Mouse (Mus musculus): ENCODE data around the gene Myl4. TPM values are rescaled to one million over a fixed set of nuclear protein-coding genes. Genes with fewer than 3 reads are reported as not detected.

Gene Myl4
- polyA plus RNA-seq, 1 experiment from 2014 or later: 4.7 TPM

- H3K4me3 ChIP-seq (ENCODE audit: low read length): no peak overlapping the region
- H3K4me2 ChIP-seq (ENCODE audit: low read depth, low read length): no peak overlapping the region
- no peaks in the 10 kb centered on the region for H3K27me3 ChIP-seq (replicated peaks; ENCODE audit: control insufficient read depth, insufficient read depth, low read length)
- 40% methylated on average over 10 of the region's 12 CpGs for WGBS
- H3K36me3 ChIP-seq (ENCODE audit: control insufficient read depth, insufficient read depth, low read length): no peaks in the 10 kb centered on the region
- H3K4me1 ChIP-seq (ENCODE audit: control insufficient read depth, insufficient read depth, low read length): peaks cover 28% of the 10 kb centered on the region
- no peaks in the 10 kb centered on the region for H3K9me3 ChIP-seq (ENCODE audit: control insufficient read depth, low read length)
- no peak for ATAC-seq
- H3K9ac ChIP-seq (ENCODE audit: low read depth, low read length): peak overlapping the region; percentile 25; the same call in 1 of the 2 replicates
- H3K27ac ChIP-seq (ENCODE audit: low read length): no peak overlapping the region; the same call in 1 of the 2 replicates
These were observed 71.8 kb downstream of the Myl4 start for GRCm38 (mm10) chr11:104622040-104622962.

- Histone ChIP-seq H3K27me3 (replicated peaks; ENCODE audit: control insufficient read depth, insufficient read depth, low read length) (no peaks in the 10 kb centered on the region), H3K36me3 (ENCODE audit: control insufficient read depth, insufficient read depth, low read length) (no peaks in the 10 kb centered on the region), H3K27ac (ENCODE audit: low read length) (peak overlapping the region; percentile 89), H3K4me1 (ENCODE audit: control insufficient read depth, insufficient read depth, low read length) (peaks cover 31% of the 10 kb centered on the region), H3K4me2 (ENCODE audit: low read depth, low read length) (no peak overlapping the region), H3K9ac (ENCODE audit: low read depth, low read length) (0 out of 2 replicates have a peak overlapping the region, but pooled peaks have one; percentile 12), H3K9me3 (ENCODE audit: control insufficient read depth, low read length) (no peaks in the 10 kb centered on the region), H3K4me3 (ENCODE audit: low read length) (no peak overlapping the region)
- 28% methylated on average over 6 of the region's 6 CpGs for WGBS
- peak; percentile 86 for ATAC-seq
These were observed 74.4 kb downstream of the Myl4 start for GRCm38 (mm10) chr11:104624791-104625391.

- Histone ChIP-seq H3K9ac (ENCODE audit: low read depth, low read length) (no peak overlapping the region), H3K36me3 (ENCODE audit: control insufficient read depth, insufficient read depth, low read length) (no peaks in the 10 kb centered on the region), H3K27me3 (replicated peaks; ENCODE audit: control insufficient read depth, insufficient read depth, low read length) (no peaks in the 10 kb centered on the region), H3K4me2 (ENCODE audit: low read depth, low read length) (no peak overlapping the region), H3K9me3 (ENCODE audit: control insufficient read depth, low read length) (no peaks in the 10 kb centered on the region), H3K27ac (ENCODE audit: low read length) (peak overlapping the region; percentile 89), H3K4me1 (ENCODE audit: control insufficient read depth, insufficient read depth, low read length) (peaks cover 31% of the 10 kb centered on the region), H3K4me3 (ENCODE audit: low read length) (no peak overlapping the region)
- ATAC-seq: peak; percentile 79
- 33% methylated on average over 12 of the region's 12 CpGs for WGBS
These were observed 75.3 kb downstream of the Myl4 start for GRCm38 (mm10) chr11:104625453-104626402.

GRCm38 (mm10) chr11:104626635-104627034, 76.2 kb downstream of the Myl4 start:
- Histone ChIP-seq H3K9ac (ENCODE audit: low read depth, low read length) (no peak overlapping the region), H3K9me3 (ENCODE audit: control insufficient read depth, low read length) (no peaks in the 10 kb centered on the region), H3K36me3 (ENCODE audit: control insufficient read depth, insufficient read depth, low read length) (no peaks in the 10 kb centered on the region), H3K27me3 (replicated peaks; ENCODE audit: control insufficient read depth, insufficient read depth, low read length) (no peaks in the 10 kb centered on the region), H3K4me1 (ENCODE audit: control insufficient read depth, insufficient read depth, low read length) (peaks cover 31% of the 10 kb centered on the region), H3K4me3 (ENCODE audit: low read length) (no peak overlapping the region), H3K4me2 (ENCODE audit: low read depth, low read length) (no peak overlapping the region), H3K27ac (ENCODE audit: low read length) (peak overlapping the region; percentile 89)
- ATAC-seq: no peak

- no peaks in the 10 kb centered on the region for H3K9me3 ChIP-seq (ENCODE audit: control insufficient read depth, low read length)
- peak overlapping the region; percentile 61 for H3K27ac ChIP-seq (ENCODE audit: low read length)
- WGBS: 51% methylated on average over 11 of the region's 11 CpGs
- peaks cover 23% of the 10 kb centered on the region for H3K4me1 ChIP-seq (ENCODE audit: control insufficient read depth, insufficient read depth, low read length)
- no peak overlapping the region for H3K9ac ChIP-seq (ENCODE audit: low read depth, low read length)
- H3K4me3 ChIP-seq (ENCODE audit: low read length): no peak overlapping the region
- no peaks in the 10 kb centered on the region for H3K36me3 ChIP-seq (ENCODE audit: control insufficient read depth, insufficient read depth, low read length)
- no peak for ATAC-seq
- no peak overlapping the region for H3K4me2 ChIP-seq (ENCODE audit: low read depth, low read length)
- no peaks in the 10 kb centered on the region for H3K27me3 ChIP-seq (replicated peaks; ENCODE audit: control insufficient read depth, insufficient read depth, low read length)
These were observed 77.3 kb downstream of the Myl4 start for GRCm38 (mm10) chr11:104627616-104628301.

GRCm38 (mm10) chr11:104628566-104628965, 78.1 kb downstream of the Myl4 start:
- H3K9me3 ChIP-seq (ENCODE audit: control insufficient read depth, low read length): no peaks in the 10 kb centered on the region
- WGBS: 79% methylated on average over 5 of the region's 5 CpGs
- H3K4me2 ChIP-seq (ENCODE audit: low read depth, low read length): no peak overlapping the region
- peaks cover 22% of the 10 kb centered on the region for H3K4me1 ChIP-seq (ENCODE audit: control insufficient read depth, insufficient read depth, low read length)
- no peak overlapping the region for H3K9ac ChIP-seq (ENCODE audit: low read depth, low read length)
- no peak overlapping the region for H3K4me3 ChIP-seq (ENCODE audit: low read length)
- H3K27ac ChIP-seq (ENCODE audit: low read length): no peak overlapping the region
- H3K36me3 ChIP-seq (ENCODE audit: control insufficient read depth, insufficient read depth, low read length): no peaks in the 10 kb centered on the region
- ATAC-seq: no peak
- no peaks in the 10 kb centered on the region for H3K27me3 ChIP-seq (replicated peaks; ENCODE audit: control insufficient read depth, insufficient read depth, low read length)

GRCm38 (mm10) chr11:104630185-104630835, 79.8 kb downstream of the Myl4 start:
- H3K36me3 ChIP-seq (ENCODE audit: control insufficient read depth, insufficient read depth, low read length): no peaks in the 10 kb centered on the region
- H3K27ac ChIP-seq (ENCODE audit: low read length): no peak overlapping the region
- no peaks in the 10 kb centered on the region for H3K27me3 ChIP-seq (replicated peaks; ENCODE audit: control insufficient read depth, insufficient read depth, low read length)
- no peak overlapping the region for H3K4me2 ChIP-seq (ENCODE audit: low read depth, low read length)
- H3K9me3 ChIP-seq (ENCODE audit: control insufficient read depth, low read length): no peaks in the 10 kb centered on the region
- no peak overlapping the region for H3K4me3 ChIP-seq (ENCODE audit: low read length)
- H3K4me1 ChIP-seq (ENCODE audit: control insufficient read depth, insufficient read depth, low read length): peaks cover 13% of the 10 kb centered on the region; the same call in 1 of the 2 replicates
- WGBS: 65% methylated on average over 7 of the region's 7 CpGs
- ATAC-seq: no peak
- H3K9ac ChIP-seq (ENCODE audit: low read depth, low read length): no peak overlapping the region

GRCm38 (mm10) chr11:104631306-104631705, 80.8 kb downstream of the Myl4 start:
- Histone ChIP-seq H3K27ac (ENCODE audit: low read length) (no peak overlapping the region), H3K36me3 (ENCODE audit: control insufficient read depth, insufficient read depth, low read length) (no peaks in the 10 kb centered on the region), H3K4me2 (ENCODE audit: low read depth, low read length) (no peak overlapping the region), H3K4me3 (ENCODE audit: low read length) (no peak overlapping the region), H3K27me3 (replicated peaks; ENCODE audit: control insufficient read depth, insufficient read depth, low read length) (no peaks in the 10 kb centered on the region), H3K4me1 (ENCODE audit: control insufficient read depth, insufficient read depth, low read length) (peaks cover 5% of the 10 kb centered on the region; the same call in 1 of the 2 replicates), H3K9me3 (ENCODE audit: control insufficient read depth, low read length) (no peaks in the 10 kb centered on the region), H3K9ac (ENCODE audit: low read depth, low read length) (no peak overlapping the region)
- ATAC-seq: no peak
- 89% methylated on average over 1 of the region's 1 CpGs for WGBS

Measured in intestine, embryonic 16.5 days (tissue).